In genomic region chr19:3708078-3709012, GRCm38 (mm10) we compare ENCODE assay signal across 7 mouse cellular contexts. TPM values are rescaled to one million over a fixed set of nuclear protein-coding genes. Genes with fewer than 3 reads are reported as not detected.
DNase-seq lines count a peak whose midpoint lies in the region; ATAC-seq lines count a peak whose summit lies in the region.

Gene 1810055G02Rik, plus strand, starts transcription at chr19:3708293.

- peak; percentile 94 for ATAC-seq in embryonic facial prominence, embryonic 12.5 days (ENCODE audit: insufficient number of reproducible peaks, insufficient read depth, low FRiP score, low TSS enrichment)
- peak; percentile 97 for ATAC-seq in limb, embryonic 11.5 days (ENCODE audit: insufficient number of reproducible peaks, low FRiP score, low TSS enrichment, low read depth)
- ATAC-seq in midbrain, embryonic 14.5 days (ENCODE audit: low FRiP score, low TSS enrichment) = peak; percentile 98

- peak within 1 kb of the TSS; percentile 89 for H3K4me3 ChIP-seq in embryonic facial prominence, embryonic 12.5 days
- H3K4me3 ChIP-seq in limb, embryonic 11.5 days (ENCODE audit: low read depth, low read length) = peak within 1 kb of the TSS; percentile 65
- H3K4me3 ChIP-seq in midbrain, embryonic 14.5 days (replicated peaks; ENCODE audit: low read depth, low read length) = peak within 1 kb of the TSS; percentile 83

- H3K27ac ChIP-seq in embryonic facial prominence, embryonic 12.5 days = peak within 1 kb of the TSS; percentile 88
- H3K27ac ChIP-seq in limb, embryonic 11.5 days (replicated peaks; ENCODE audit: low read depth, low read length) = peak within 1 kb of the TSS; percentile 69
- peak within 1 kb of the TSS; percentile 87 for H3K27ac ChIP-seq in midbrain, embryonic 14.5 days (replicated peaks; ENCODE audit: low read depth, low read length)

- H3K4me2 ChIP-seq in embryonic facial prominence, embryonic 12.5 days (replicated peaks) = peak within 1 kb of the TSS; percentile 71
- peak within 1 kb of the TSS; percentile 61 for H3K4me2 ChIP-seq in limb, embryonic 11.5 days (ENCODE audit: low read depth, severe bottlenecking)
- H3K4me2 ChIP-seq in midbrain, embryonic 14.5 days (ENCODE audit: low read length) = peak within 1 kb of the TSS; percentile 62

- H3K27me3 ChIP-seq in embryonic facial prominence, embryonic 12.5 days = no peaks in the 10 kb centered on the region
- no peaks in the 10 kb centered on the region for H3K27me3 ChIP-seq in limb, embryonic 11.5 days (ENCODE audit: control insufficient read depth, insufficient read depth, low read length)
- H3K27me3 ChIP-seq in midbrain, embryonic 14.5 days (ENCODE audit: control insufficient read depth, insufficient read depth, low read length) = no peaks in the 10 kb centered on the region

- H3K4me1 ChIP-seq in embryonic facial prominence, embryonic 12.5 days = peaks cover 12% of the 10 kb centered on the region
- peaks cover 10% of the 10 kb centered on the region for H3K4me1 ChIP-seq in limb, embryonic 11.5 days (ENCODE audit: control insufficient read depth, insufficient read depth, low read length)
- H3K4me1 ChIP-seq in midbrain, embryonic 14.5 days (ENCODE audit: control insufficient read depth, insufficient read depth, low read length) = peaks cover 12% of the 10 kb centered on the region

- H3K36me3 ChIP-seq in embryonic facial prominence, embryonic 12.5 days = peaks cover 7% of the 10 kb centered on the region
- H3K36me3 ChIP-seq in limb, embryonic 11.5 days (ENCODE audit: control insufficient read depth, insufficient read depth, low read length) = 0 out of 2 replicates have a peak, but pooled peaks cover 2% of the 10 kb centered on the region
- H3K36me3 ChIP-seq in midbrain, embryonic 14.5 days (ENCODE audit: control insufficient read depth, insufficient read depth, low read length) = 0 out of 2 replicates have a peak, but pooled peaks cover 5% of the 10 kb centered on the region

- H3K9ac ChIP-seq in embryonic facial prominence, embryonic 12.5 days = peak within 1 kb of the TSS; percentile 72
- H3K9ac ChIP-seq in limb, embryonic 11.5 days (ENCODE audit: low read length) = peak within 1 kb of the TSS; percentile 71
- peak within 1 kb of the TSS; percentile 76 for H3K9ac ChIP-seq in midbrain, embryonic 14.5 days (replicated peaks; ENCODE audit: low read length)

- DNase-seq in adrenal gland, postnatal 25 days = peak; percentile 98
- peak; percentile 100 for DNase-seq in heart, adult 11 months
- peak; percentile 99 for DNase-seq in kidney, adult 18-20 months
- DNase-seq in limb, embryonic 11.5 days (ENCODE audit: low spot score) = peak; percentile 99
- DNase-seq in midbrain, embryonic 14.5 days = peak; percentile 99
- DNase-seq in spleen, adult 18-20 months = peak; percentile 89 to 92

- no peaks in the 10 kb centered on the region for H3K9me3 ChIP-seq in embryonic facial prominence, embryonic 12.5 days
- no peaks in the 10 kb centered on the region for H3K9me3 ChIP-seq in limb, embryonic 11.5 days (ENCODE audit: control insufficient read depth, low read length)
- H3K9me3 ChIP-seq in midbrain, embryonic 14.5 days (ENCODE audit: control insufficient read depth, low read length) = no peaks in the 10 kb centered on the region

- 1% methylated on average over 61 of the region's 61 CpGs for WGBS in embryonic facial prominence, embryonic 12.5 days
- under 1% methylated on average over 61 of the region's 61 CpGs for WGBS in limb, embryonic 11.5 days
- under 1% methylated on average over 61 of the region's 61 CpGs for WGBS in midbrain, embryonic 14.5 days

RNA-seq across cellular contexts. Expression of gene 1810055G02Rik, which starts in this region (rescaled TPM):
- 21.2 and 30.4 TPM in 2 replicates for total RNA-seq in adrenal gland, postnatal 25 days (2021)
- polyA plus RNA-seq in embryonic facial prominence, embryonic 12.5 days (2016; fragmentation: Nextera tagmentation; extraction: Ambion mirVana) = 42.0 and 44.7 TPM in 2 replicates
- polyA plus RNA-seq in limb, embryonic 11.5 days (2014; fragmentation: Nextera tagmentation; extraction: Ambion mirVana) = 38.3 and 42.9 TPM in 2 replicates
- polyA plus RNA-seq in midbrain, embryonic 14.5 days (2014; fragmentation: Nextera tagmentation; extraction: Ambion mirVana) = 31.4 and 33.7 TPM in 2 replicates

Comparison
In these comparisons a context has a peak if more than half of its experiments do, and no peak if none do; other contexts are left out.
1. Peak in every context shown above with its lines: DNase-seq, ATAC-seq, H3K4me3 ChIP-seq and H3K27ac ChIP-seq.